Mouse (Mus musculus) C2C12 (cell line): ENCODE measurements around the gene Ppp6r3. TPM values are rescaled to one million over a fixed set of nuclear protein-coding genes. Genes with fewer than 3 reads are reported as not detected.

ENCODE experiments used
- H3K27me3 ChIP-seq: one replicate; pipeline ENCODE4 v1.6.1; 2011; ENCODE audit not compliant: control insufficient read depth, insufficient read depth, insufficient read length
- H3K36me3 ChIP-seq: one replicate; pipeline ENCODE4 v1.6.1; 2011; ENCODE audit not compliant: control insufficient read depth, insufficient read depth
- H3K4me3 ChIP-seq: one replicate; pipeline ENCODE4 v1.5.1; 2011; ENCODE audit warnings: mild to moderate bottlenecking, control low read depth; ENCODE audit not compliant: poor library complexity, insufficient read depth, severe bottlenecking
- H3K79me2 ChIP-seq: one replicate; pipeline ENCODE4 v1.6.1; 2011; ENCODE audit not compliant: control insufficient read depth, insufficient read depth
- H3K79me3 ChIP-seq: one replicate; pipeline ENCODE4 v1.6.1; 2011; ENCODE audit warnings: low read depth, control low read depth
- H3ac ChIP-seq: one replicate; pipeline ENCODE3; 2011; ENCODE audit warnings: low read depth; ENCODE audit not compliant: control insufficient read depth, insufficient read length
- CEBPB ChIP-seq: IDR thresholded peaks from one replicate; pipeline ENCODE4 v1.6.1; 2011; ENCODE audit warnings: low read depth, mild to moderate bottlenecking, control low read depth, moderate library complexity
- CTCF ChIP-seq: IDR thresholded peaks from one replicate; pipeline ENCODE4 v1.5.1; 2011; ENCODE audit not compliant: control insufficient read depth, insufficient read depth, insufficient read length
- FOSL1 ChIP-seq: IDR thresholded peaks from one replicate; pipeline ENCODE4 v1.8.0; 2011; ENCODE audit warnings: mild to moderate bottlenecking, low read length; ENCODE audit not compliant: poor library complexity, insufficient read depth, severe bottlenecking
- MAX ChIP-seq: IDR thresholded peaks from one replicate; pipeline ENCODE4 v1.6.1; 2011; ENCODE audit warnings: mild to moderate bottlenecking, control low read depth
- MYOD1 ChIP-seq: IDR thresholded peaks from one replicate; pipeline ENCODE4 v1.6.1; 2011; ENCODE audit warnings: low read depth; ENCODE audit not compliant: control insufficient read depth, insufficient read length
- MYOG ChIP-seq: IDR thresholded peaks from one replicate; pipeline ENCODE4 v1.6.1; 2011; ENCODE audit not compliant: control insufficient read depth, insufficient read length; ENCODE audit errors: extremely low read depth
- USF1 ChIP-seq: IDR thresholded peaks from one replicate; pipeline ENCODE4 v1.6.1; 2011; ENCODE audit warnings: low read depth, mild to moderate bottlenecking, control low read depth, moderate library complexity
- polyA plus RNA-seq: library from polyadenylated mRNA; unstranded; fragments of >200 nt; fragmentation: generic; extraction: Trizol; gene quantifications from one replicate; pipeline ENCODE4 v1.2.1, GENCODE M21; 2012; ENCODE audit warnings: missing spikeins

Ppp6r3 gene
- polyA plus RNA-seq, 1 experiment = 18.1 TPM

DNA sequence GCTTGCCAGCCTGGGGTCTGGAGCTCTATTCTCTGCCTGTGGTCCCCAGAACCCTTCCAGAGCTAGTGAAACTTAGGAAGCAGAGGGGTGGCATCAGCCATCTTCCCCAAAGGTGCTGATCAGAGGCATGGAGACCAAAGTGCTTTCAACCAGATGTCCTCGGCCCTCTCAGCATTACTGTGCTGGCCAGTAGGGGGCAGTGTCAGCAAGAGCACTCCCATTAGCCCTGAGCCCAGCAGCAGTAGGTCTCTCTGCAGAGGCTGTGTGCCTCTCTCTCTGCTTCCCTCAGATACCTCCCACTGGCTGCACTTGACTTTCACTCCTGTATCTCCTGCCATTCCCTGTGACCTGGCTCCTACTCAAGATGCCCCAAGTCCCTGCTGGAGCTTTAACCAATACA is 11.0 kb upstream of the Ppp6r3 start:
- no peaks in the 10 kb centered on the region for H3K79me2 ChIP-seq
- TF ChIP-seq CTCF (peak; percentile 73), MAX (no peak)
- no peaks in the 10 kb centered on the region for H3K27me3 ChIP-seq
- no peak overlapping the region for H3K4me3 ChIP-seq
- peaks cover 19% of the 10 kb centered on the region for H3K36me3 ChIP-seq
- H3ac ChIP-seq = no peak overlapping the region
- H3K79me3 ChIP-seq = no peaks in the 10 kb centered on the region

DNA sequence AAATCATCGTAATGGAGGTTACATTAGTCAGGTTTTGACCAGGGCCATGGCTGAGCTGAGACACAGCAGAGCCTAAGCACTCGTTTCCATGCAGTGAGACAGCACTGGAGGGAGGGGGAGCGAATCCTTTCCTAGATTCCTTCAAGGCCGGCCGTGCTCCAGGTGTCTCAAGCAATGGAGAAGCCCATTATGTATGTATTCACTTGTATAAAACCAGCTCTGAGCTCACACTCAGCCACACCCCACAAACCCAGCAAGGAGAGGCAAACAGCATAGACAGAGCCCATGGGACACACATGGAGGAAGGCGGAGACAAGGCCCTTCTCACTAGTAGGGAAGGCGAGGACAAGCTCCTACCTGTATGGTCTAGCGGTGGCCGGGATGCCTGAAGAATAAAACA is 10.5 kb upstream of the Ppp6r3 start:
- peaks cover 19% of the 10 kb centered on the region for H3K36me3 ChIP-seq
- no peaks in the 10 kb centered on the region for H3K79me2 ChIP-seq
- no peaks in the 10 kb centered on the region for H3K27me3 ChIP-seq
- H3ac ChIP-seq = no peak overlapping the region
- no peak overlapping the region for H3K4me3 ChIP-seq
- TF ChIP-seq FOSL1 (no peak), CTCF (no peak), MYOG (no peak), CEBPB (no peak), MAX (no peak), USF1 (no peak), MYOD1 (no peak)
- no peaks in the 10 kb centered on the region for H3K79me3 ChIP-seq

DNA sequence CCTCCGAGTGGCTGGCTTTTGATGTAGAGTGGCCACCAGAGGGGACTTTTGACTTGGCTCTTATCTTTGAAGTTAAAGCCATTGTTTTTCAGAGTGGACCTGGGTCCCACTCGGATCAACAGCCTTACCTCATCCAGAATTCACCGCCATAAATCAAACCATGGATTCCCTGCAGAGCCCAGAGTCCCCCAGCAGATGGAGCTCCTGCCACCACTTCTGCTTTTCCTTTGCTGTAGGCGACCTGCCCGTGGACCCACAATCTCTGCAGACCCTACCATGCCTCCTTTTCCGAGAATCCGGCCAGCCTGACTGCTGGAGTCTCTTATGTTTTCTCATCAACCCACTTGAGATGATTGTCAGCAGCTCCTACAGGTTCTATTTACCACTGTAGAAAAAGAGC is 5.8 kb upstream of the Ppp6r3 start:
- Histone ChIP-seq H3K79me2 (no peaks in the 10 kb centered on the region), H3ac (no peak overlapping the region), H3K4me3 (no peak overlapping the region), H3K79me3 (no peaks in the 10 kb centered on the region), H3K36me3 (peaks cover 8% of the 10 kb centered on the region), H3K27me3 (no peaks in the 10 kb centered on the region)
- peak; percentile 11 for TF ChIP-seq CTCF
- no peak for TF ChIP-seq FOSL1
- no peak for TF ChIP-seq MAX
- no peak for TF ChIP-seq MYOD1

DNA sequence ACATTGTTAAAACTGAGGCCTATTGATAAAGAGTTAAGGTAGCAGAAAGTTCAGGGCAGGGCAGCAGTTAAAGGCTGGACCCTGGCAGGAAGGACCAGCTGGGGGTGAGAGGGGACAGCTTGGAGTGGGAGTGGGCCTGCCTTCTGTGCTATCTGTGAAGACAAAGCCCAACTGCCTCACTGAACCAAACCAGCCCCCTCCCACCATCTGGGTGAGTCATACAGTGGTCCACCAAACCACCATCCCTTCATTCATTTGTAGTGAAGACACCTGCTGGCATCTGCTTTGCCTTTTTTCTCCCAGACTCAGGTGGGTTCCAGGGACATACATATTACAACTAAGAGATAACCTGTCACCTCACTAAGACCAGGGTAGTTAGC is 2.4 kb upstream of the Ppp6r3 start:
- Histone ChIP-seq H3K79me3 (peaks cover 23% of the 10 kb centered on the region), H3K36me3 (peaks cover 5% of the 10 kb centered on the region), H3ac (no peak overlapping the region), H3K4me3 (no peak overlapping the region), H3K79me2 (peaks cover 26% of the 10 kb centered on the region), H3K27me3 (no peaks in the 10 kb centered on the region)
- TF ChIP-seq FOSL1 (no peak), USF1 (no peak), MYOD1 (no peak), MAX (no peak), CTCF (no peak), CEBPB (no peak), MYOG (no peak)

DNA sequence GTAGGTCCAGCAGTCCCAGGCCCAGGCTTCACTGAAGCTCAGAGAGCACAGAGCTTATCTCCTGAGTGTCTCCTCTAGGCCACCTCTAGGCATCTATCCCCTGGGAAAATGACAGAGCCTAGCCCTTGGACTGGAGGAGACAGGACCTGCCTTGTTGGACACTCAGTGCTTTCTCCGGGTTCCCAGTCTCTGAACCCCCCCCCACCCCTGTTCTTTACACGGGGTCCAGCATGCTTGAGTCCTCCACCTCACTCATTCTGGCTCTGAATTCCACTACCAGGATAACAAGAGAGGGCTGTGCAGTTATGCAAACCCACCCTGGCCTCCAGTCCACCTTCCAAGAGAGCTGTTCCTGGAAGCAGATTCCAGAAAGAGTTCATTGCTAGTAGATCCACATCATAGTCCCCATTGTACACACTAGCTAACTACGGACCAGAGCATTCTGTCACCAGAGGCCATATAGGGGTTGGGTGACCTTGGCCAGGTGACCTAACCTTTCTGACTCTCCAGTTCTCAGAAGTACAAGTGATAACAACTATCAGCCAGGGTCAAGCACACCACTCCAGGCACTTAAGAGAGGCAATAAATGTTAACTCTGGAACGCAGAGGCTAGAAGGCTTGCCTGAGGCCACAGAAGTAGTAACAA is 1.8 kb upstream of the Ppp6r3 start:
- TF ChIP-seq MAX (no peak), MYOG (no peak), CEBPB (no peak), MYOD1 (no peak), USF1 (no peak), FOSL1 (no peak)
- H3ac ChIP-seq = no peak overlapping the region

DNA sequence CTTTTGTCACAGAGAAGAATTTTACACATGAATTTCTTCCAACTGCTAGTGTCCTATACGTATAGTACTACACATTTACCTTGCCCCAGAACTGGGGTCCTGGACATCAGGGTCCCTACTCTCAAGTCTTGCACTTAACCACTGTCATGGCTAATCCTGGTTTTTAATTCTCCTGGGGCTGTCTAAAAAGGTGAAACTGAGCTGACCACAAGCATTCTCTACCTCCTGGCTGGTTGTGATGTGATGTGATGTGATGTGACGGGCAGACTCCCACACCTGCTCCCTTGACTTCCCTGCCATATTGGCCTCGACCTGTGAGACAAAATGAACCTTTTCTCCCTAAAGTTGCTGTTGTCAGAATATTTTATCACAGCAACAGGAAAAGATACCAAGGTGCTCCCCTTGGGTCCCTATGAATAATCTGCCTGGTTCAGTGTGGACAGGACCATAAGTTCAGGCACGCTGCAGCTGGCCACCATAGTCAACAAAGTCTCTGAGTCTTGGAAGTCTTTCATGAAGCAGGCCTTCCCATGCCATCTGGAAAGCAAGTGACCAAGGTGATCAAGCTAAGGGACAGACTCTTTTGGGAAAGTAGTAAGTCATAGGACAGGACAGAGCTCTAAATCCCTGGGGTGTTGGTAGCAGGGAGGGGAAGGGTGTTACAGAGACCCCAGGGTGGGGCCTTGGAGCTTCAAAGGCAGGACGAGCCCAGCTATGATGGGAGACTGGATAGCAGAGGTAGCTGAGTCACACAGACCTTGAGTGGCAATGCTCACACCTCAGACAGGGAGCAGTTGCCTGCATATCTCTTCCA is 1.1 kb upstream of the Ppp6r3 start:
- no peak overlapping the region for H3K4me3 ChIP-seq
- peaks cover 6% of the 10 kb centered on the region for H3K36me3 ChIP-seq
- TF ChIP-seq USF1 (no peak), MAX (no peak), MYOG (no peak), FOSL1 (no peak), CEBPB (no peak)
- no peaks in the 10 kb centered on the region for H3K27me3 ChIP-seq
- H3K79me3 ChIP-seq = peaks cover 35% of the 10 kb centered on the region
- no peak overlapping the region for H3ac ChIP-seq
- H3K79me2 ChIP-seq = peaks cover 38% of the 10 kb centered on the region

More for the DNA sequence above, 1.8 kb upstream of the Ppp6r3 start:
- peaks cover 29% of the 10 kb centered on the region for H3K79me3 ChIP-seq
- H3K36me3 ChIP-seq = peaks cover 6% of the 10 kb centered on the region
- H3K4me3 ChIP-seq = no peak overlapping the region
- peaks cover 31% of the 10 kb centered on the region for H3K79me2 ChIP-seq
- no peaks in the 10 kb centered on the region for H3K27me3 ChIP-seq
